ENCODE assay signal across 9 mouse cellular contexts in the genomic region with DNA sequence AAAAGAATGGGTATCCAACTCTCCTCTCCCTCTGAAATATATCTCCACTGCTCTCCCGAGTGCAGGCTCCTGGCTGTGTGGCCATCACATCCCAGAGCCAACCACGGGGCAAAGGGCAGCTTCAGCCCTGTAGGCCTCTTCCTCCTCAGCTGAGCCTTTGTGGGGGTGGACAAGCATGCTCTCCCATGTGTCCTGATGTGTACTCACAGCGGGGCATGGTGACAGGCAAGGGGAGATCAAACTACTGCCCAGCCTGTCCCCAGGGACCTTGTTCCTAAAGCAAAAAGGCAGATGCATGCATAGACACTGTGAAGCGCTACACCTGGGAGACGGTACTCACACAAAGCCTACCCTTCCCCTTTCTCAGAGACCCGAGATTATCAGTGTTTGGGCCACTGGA. TPM values are rescaled to one million over a fixed set of nuclear protein-coding genes. Genes with fewer than 3 reads are reported as not detected.
DNase-seq lines count a peak whose midpoint lies in the region; ATAC-seq lines count a peak whose summit lies in the region.
"Had no signal": no experiment of that assay in that cellular context is flagged by ENCODE, and none has a peak within 500 bp of the region (broad histone marks: within the 10 kb centered on the region; RNA-seq: fewer than 3 reads in every experiment).

No protein-coding gene starts in this region.

- no peak overlapping the region for H3K4me2 ChIP-seq in neural tube, embryonic 15.5 days
- H3K4me2 ChIP-seq: embryonic facial prominence, embryonic 13.5 days had no signal

- H3K9me3 ChIP-seq in neural tube, embryonic 15.5 days (replicated peaks): peaks cover 11% of the 10 kb centered on the region

- H3K36me3 ChIP-seq in neural tube, embryonic 15.5 days: peaks cover 50% of the 10 kb centered on the region

- no peak overlapping the region for H3K27ac ChIP-seq in neural tube, embryonic 15.5 days (replicated peaks)
- H3K27ac ChIP-seq: embryonic facial prominence, embryonic 13.5 days had no signal

- 85% methylated on average over 6 of the region's 6 CpGs for WGBS in neural tube, embryonic 15.5 days

- no peak overlapping the region for H3K4me3 ChIP-seq in neural tube, embryonic 15.5 days (replicated peaks)
- H3K4me3 ChIP-seq: embryonic facial prominence, embryonic 13.5 days had no signal

- no peak overlapping the region for H3K9ac ChIP-seq in neural tube, embryonic 15.5 days (replicated peaks)
- H3K9ac ChIP-seq: embryonic facial prominence, embryonic 13.5 days had no signal

- ATAC-seq in neural tube, embryonic 15.5 days (ENCODE audit: low FRiP score): peak; percentile 8; the same call in 1 of the 2 replicates

- peaks cover 6% of the 10 kb centered on the region for H3K4me1 ChIP-seq in neural tube, embryonic 15.5 days
- H3K4me1 ChIP-seq: embryonic facial prominence, embryonic 13.5 days had no signal

- DNase-seq in cerebellum, postnatal 14 days: peak; percentile 59 to 73
- DNase-seq in cerebellum, adult 11 months: no peak
- peak; percentile 58 to 87 for DNase-seq in spleen, postnatal 4 days (ENCODE audit: low spot score in 2 of 2)
- no peak for DNase-seq in spleen, postnatal 10 days (ENCODE audit: low spot score in 2 of 2)
- peak; percentile 77 to 90 for DNase-seq in kidney, postnatal 25 days
- no peak for DNase-seq in Muller cell, postnatal 12 days (ENCODE audit: inconsistent ontology term)
- no peak for DNase-seq in embryo, embryonic 10.5 days (ENCODE audit: low spot score)

- no peaks in the 10 kb centered on the region for H3K27me3 ChIP-seq in neural tube, embryonic 15.5 days (replicated peaks)
- H3K27me3 ChIP-seq: embryonic facial prominence, embryonic 13.5 days had no signal

RNA-seq across cellular contexts. Expression of gene Hjurp, which starts 17.3 kb away (rescaled TPM):
- polyA plus RNA-seq in neural tube, embryonic 15.5 days (2015; fragmentation: Nextera tagmentation; extraction: Ambion mirVana): 63.6 and 84.0 TPM in 2 replicates

RNA-seq across cellular contexts. Expression of gene Trpm8, which starts 17.3 kb away (rescaled TPM):
- 0.11 and 0.14 TPM in 2 replicates for polyA plus RNA-seq in neural tube, embryonic 15.5 days (2015; fragmentation: Nextera tagmentation; extraction: Ambion mirVana)
- polyA plus RNA-seq: embryonic facial prominence, embryonic 13.5 days had no signal

RNA-seq across cellular contexts. Expression of gene Mroh2a, which starts 33.3 kb away (rescaled TPM):
- polyA plus RNA-seq in neural tube, embryonic 15.5 days (2015; fragmentation: Nextera tagmentation; extraction: Ambion mirVana): 0.41 and 0.69 TPM in 2 replicates

RNA-seq across cellular contexts. Expression of gene Ugt1a1, which starts 48.4 kb away (rescaled TPM):
- polyA plus RNA-seq in neural tube, embryonic 15.5 days (2015; fragmentation: Nextera tagmentation; extraction: Ambion mirVana): 0.34 TPM in 1 of 2 replicates, not detected in the other
- polyA plus RNA-seq: embryonic facial prominence, embryonic 13.5 days had no signal

RNA-seq across cellular contexts. Expression of gene Dnajb3, which starts 54.5 kb away (rescaled TPM):
- 11.9 and 13.7 TPM in 2 replicates for polyA plus RNA-seq in neural tube, embryonic 15.5 days (2015; fragmentation: Nextera tagmentation; extraction: Ambion mirVana)

Comparison
In these comparisons a context has a peak if more than half of its experiments do, and no peak if none do; other contexts are left out.
1. DNase-seq: peak in cerebellum, postnatal 14 days (2 of 2), spleen, postnatal 4 days (2 of 2) and kidney, postnatal 25 days (2 of 2); none in cerebellum, adult 11 months (single experiment), spleen, postnatal 10 days (0 of 2), Muller cell, postnatal 12 days (single experiment) and embryo, embryonic 10.5 days (single experiment).